Mouse (Mus musculus): ENCODE data around the gene Mfge8. TPM values are rescaled to one million over a fixed set of nuclear protein-coding genes. Genes with fewer than 3 reads are reported as not detected.

The Mfge8 gene
- polyA plus RNA-seq, 1 experiment: 311 TPM

GRCm38 (mm10) chr7:79167006-79167562 lies 18.2 kb upstream of the Mfge8 start:
- H3K4me1 ChIP-seq (ENCODE audit: control insufficient read depth, insufficient read depth, low read length): no peaks in the 10 kb centered on the region
- H3K27ac ChIP-seq (ENCODE audit: insufficient read depth, low read length): no peak overlapping the region
- no peak for TF ChIP-seq POLR2A (IDR thresholded peaks at IDR 0.05; ENCODE audit: extremely low read depth, insufficient read depth, low read length)
- TF ChIP-seq CTCF (IDR thresholded peaks at IDR 0.05; ENCODE audit: extremely low read depth, insufficient read depth, low read length): no peak
- H3K4me3 ChIP-seq (ENCODE audit: insufficient read depth, low read length): no peak overlapping the region

- no peak for TF ChIP-seq CTCF (IDR thresholded peaks at IDR 0.05; ENCODE audit: extremely low read depth, insufficient read depth, low read length)
- no peak for TF ChIP-seq POLR2A (IDR thresholded peaks at IDR 0.05; ENCODE audit: extremely low read depth, insufficient read depth, low read length)
- H3K4me3 ChIP-seq (ENCODE audit: insufficient read depth, low read length): no peak overlapping the region
- no peak overlapping the region for H3K27ac ChIP-seq (ENCODE audit: insufficient read depth, low read length)
- H3K4me1 ChIP-seq (ENCODE audit: control insufficient read depth, insufficient read depth, low read length): no peaks in the 10 kb centered on the region
These were observed 10.5 kb upstream of the Mfge8 start for GRCm38 (mm10) chr7:79159406-79159805.

GRCm38 (mm10) chr7:79149522-79149921 lies 662 bp upstream of the Mfge8 start:
- H3K27ac ChIP-seq (ENCODE audit: insufficient read depth, low read length): no peak overlapping the region
- TF ChIP-seq CTCF (IDR thresholded peaks at IDR 0.05; ENCODE audit: extremely low read depth, insufficient read depth, low read length) (no peak), POLR2A (IDR thresholded peaks at IDR 0.05; ENCODE audit: extremely low read depth, insufficient read depth, low read length) (no peak)

GRCm38 (mm10) chr7:79147931-79148653 lies 768 bp downstream of the Mfge8 start:
- Histone ChIP-seq H3K4me3 (ENCODE audit: insufficient read depth, low read length) (peak overlapping the region; percentile 56), H3K27ac (ENCODE audit: insufficient read depth, low read length) (no peak overlapping the region), H3K4me1 (ENCODE audit: control insufficient read depth, insufficient read depth, low read length) (no peaks in the 10 kb centered on the region)
- TF ChIP-seq CTCF (IDR thresholded peaks at IDR 0.05; ENCODE audit: extremely low read depth, insufficient read depth, low read length) (no peak), POLR2A (IDR thresholded peaks at IDR 0.05; ENCODE audit: extremely low read depth, insufficient read depth, low read length) (no peak)

More at GRCm38 (mm10) chr7:79149522-79149921, 662 bp upstream of the Mfge8 start:
- H3K4me3 ChIP-seq (ENCODE audit: insufficient read depth, low read length): no peak overlapping the region
- H3K4me1 ChIP-seq (ENCODE audit: control insufficient read depth, insufficient read depth, low read length): no peaks in the 10 kb centered on the region

- no peak for TF ChIP-seq CTCF (IDR thresholded peaks at IDR 0.05; ENCODE audit: extremely low read depth, insufficient read depth, low read length)
- no peak for TF ChIP-seq POLR2A (IDR thresholded peaks at IDR 0.05; ENCODE audit: extremely low read depth, insufficient read depth, low read length)
- Histone ChIP-seq H3K27ac (ENCODE audit: insufficient read depth, low read length) (no peak overlapping the region), H3K4me1 (ENCODE audit: control insufficient read depth, insufficient read depth, low read length) (no peaks in the 10 kb centered on the region), H3K4me3 (ENCODE audit: insufficient read depth, low read length) (peak overlapping the region; percentile 56; the same call in 1 of the 2 replicates)
These were observed 1.6 kb downstream of the Mfge8 start for GRCm38 (mm10) chr7:79147011-79147837.

- no peaks in the 10 kb centered on the region for H3K4me1 ChIP-seq (ENCODE audit: control insufficient read depth, insufficient read depth, low read length)
- H3K27ac ChIP-seq (ENCODE audit: insufficient read depth, low read length): no peak overlapping the region
- H3K4me3 ChIP-seq (ENCODE audit: insufficient read depth, low read length): no peak overlapping the region
- TF ChIP-seq CTCF (IDR thresholded peaks at IDR 0.05; ENCODE audit: extremely low read depth, insufficient read depth, low read length) (peak; percentile 88), POLR2A (IDR thresholded peaks at IDR 0.05; ENCODE audit: extremely low read depth, insufficient read depth, low read length) (no peak)
These were observed 8.0 kb downstream of the Mfge8 start for GRCm38 (mm10) chr7:79140897-79141296.

- Histone ChIP-seq H3K27ac (ENCODE audit: insufficient read depth, low read length) (no peak overlapping the region), H3K4me3 (ENCODE audit: insufficient read depth, low read length) (no peak overlapping the region), H3K4me1 (ENCODE audit: control insufficient read depth, insufficient read depth, low read length) (no peaks in the 10 kb centered on the region)
- TF ChIP-seq POLR2A (IDR thresholded peaks at IDR 0.05; ENCODE audit: extremely low read depth, insufficient read depth, low read length) (no peak), CTCF (IDR thresholded peaks at IDR 0.05; ENCODE audit: extremely low read depth, insufficient read depth, low read length) (no peak)
These were observed 8.8 kb downstream of the Mfge8 start for GRCm38 (mm10) chr7:79139891-79140591.

GRCm38 (mm10) chr7:79139328-79139824 lies 9.5 kb downstream of the Mfge8 start:
- H3K4me1 ChIP-seq (ENCODE audit: control insufficient read depth, insufficient read depth, low read length): no peaks in the 10 kb centered on the region
- H3K27ac ChIP-seq (ENCODE audit: insufficient read depth, low read length): no peak overlapping the region
- H3K4me3 ChIP-seq (ENCODE audit: insufficient read depth, low read length): no peak overlapping the region
- TF ChIP-seq POLR2A (IDR thresholded peaks at IDR 0.05; ENCODE audit: extremely low read depth, insufficient read depth, low read length) (no peak), CTCF (IDR thresholded peaks at IDR 0.05; ENCODE audit: extremely low read depth, insufficient read depth, low read length) (no peak)

GRCm38 (mm10) chr7:79133391-79133790 lies 15.5 kb downstream of the Mfge8 start:
- H3K27ac ChIP-seq (ENCODE audit: insufficient read depth, low read length): no peak overlapping the region
- no peak overlapping the region for H3K4me3 ChIP-seq (ENCODE audit: insufficient read depth, low read length)
- H3K4me1 ChIP-seq (ENCODE audit: control insufficient read depth, insufficient read depth, low read length): no peaks in the 10 kb centered on the region
- TF ChIP-seq POLR2A (IDR thresholded peaks at IDR 0.05; ENCODE audit: extremely low read depth, insufficient read depth, low read length) (no peak), CTCF (IDR thresholded peaks at IDR 0.05; ENCODE audit: extremely low read depth, insufficient read depth, low read length) (0 out of 2 replicates have a peak, but pooled peaks have one; percentile 17)

Measured in cortical plate, adult 2 months (tissue).